Mouse (Mus musculus) embryonic fibroblast, embryonic 13.5 days (primary cell): ENCODE results near the gene Ssc4d.
A peak's percentile ranks its signal among the peaks of the same experiment; 100 is the strongest.

Experiments used
- CTCF ChIP-seq: IDR thresholded peaks from 2 replicates; pipeline ENCODE4 v1.5.1; 2011; ENCODE audit warnings: mild to moderate bottlenecking, control low read depth, low read length, moderate library complexity, borderline replicate concordance; ENCODE audit not compliant: insufficient read depth
- POLR2A ChIP-seq: IDR thresholded peaks from 2 replicates; pipeline ENCODE4 v1.6.1; 2011; ENCODE audit warnings: low read depth, mild to moderate bottlenecking, control low read depth, low read length, moderate library complexity

DNA sequence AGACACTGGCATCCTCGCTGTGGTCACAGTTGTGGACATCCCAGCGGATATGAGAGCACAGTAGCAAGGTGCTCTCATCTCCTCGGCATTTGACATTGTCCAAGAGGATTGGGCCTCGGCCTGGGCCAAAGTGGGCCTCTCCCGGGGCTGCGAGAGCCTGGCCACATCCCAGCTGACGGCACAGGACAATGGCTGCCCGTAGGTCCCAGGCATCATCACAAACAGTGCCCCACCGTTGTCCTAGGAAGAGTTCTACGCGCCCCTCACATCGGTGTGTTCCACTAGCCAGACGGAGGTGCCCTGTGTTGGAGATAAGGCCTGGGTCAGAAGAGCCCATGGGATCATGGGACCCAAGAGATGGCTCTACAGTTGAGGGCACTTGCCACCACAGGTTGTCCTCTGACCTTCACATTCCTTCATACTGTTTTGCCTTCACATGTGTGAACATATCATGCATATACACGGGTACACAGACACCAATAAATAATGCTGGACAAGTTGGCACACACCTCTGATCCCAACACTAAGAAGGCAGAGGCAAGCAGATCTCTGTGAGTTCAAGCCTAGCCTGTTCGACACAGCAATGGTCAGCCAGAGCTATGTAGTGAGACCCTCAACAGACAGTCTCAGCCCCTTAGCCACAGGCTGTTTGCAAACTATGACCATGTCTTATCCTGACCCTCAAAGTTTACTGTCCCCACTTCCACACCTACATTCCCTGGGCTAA lies 13.3 kb downstream of the Ssc4d start:
- no peak for TF ChIP-seq CTCF
- peak; percentile 23; the same call in 1 of the 2 replicates for TF ChIP-seq POLR2A
